Mouse (Mus musculus): ENCODE data around the gene Itgb6.

- no peak for TF ChIP-seq CTCF (IDR thresholded peaks at IDR 0.05; ENCODE audit: insufficient read depth, low read length)
- TF ChIP-seq POLR2A (IDR thresholded peaks at IDR 0.05; ENCODE audit: borderline replicate concordance, extremely low read depth, low read depth, low read length), result no peak
Measured at GRCm38 (mm10) chr2:60694563-60694962, 27.9 kb downstream of the Itgb6 start.
